Mouse (Mus musculus) neural tube, embryonic 12.5 days (tissue): ENCODE results near the gene Ylpm1. TPM values are rescaled to one million over a fixed set of nuclear protein-coding genes. Genes with fewer than 3 reads are reported as not detected.

Experiments
- ATAC-seq: fragments of 200-750 bp; cut with Nextera tagmentation; 2 replicates; pipeline ENCODE4 v1.8.0; 2017; ENCODE audit warnings: low read depth, mild to moderate bottlenecking, moderate TSS enrichment, moderate library complexity; ENCODE audit not compliant: low FRiP score
- H3K27ac ChIP-seq: fragments of 300-500 bp; sonication (generic); 2 replicates; pipeline ENCODE4 v1.5.1; 2016
- H3K27me3 ChIP-seq: fragments of 300-500 bp; sonication (generic); replicated peaks from 2 replicates; pipeline ENCODE4 v1.6.1; 2016; ENCODE audit warnings: mild to moderate bottlenecking
- H3K36me3 ChIP-seq: fragments of 300-500 bp; sonication (generic); 2 replicates; pipeline ENCODE4 v1.6.1; 2016; ENCODE audit warnings: mild to moderate bottlenecking
- H3K4me1 ChIP-seq: fragments of 300-500 bp; sonication (generic); 2 replicates; pipeline ENCODE4 v1.6.1; 2016
- H3K4me2 ChIP-seq: fragments of 300-500 bp; sonication (generic); replicated peaks from 2 replicates; pipeline ENCODE4 v1.6.1; 2016; ENCODE audit warnings: mild to moderate bottlenecking
- H3K4me3 ChIP-seq: fragments of 300-500 bp; sonication (generic); 2 replicates; pipeline ENCODE4 v1.5.1; 2016
- H3K9ac ChIP-seq: fragments of 300-500 bp; sonication (generic); 2 replicates; pipeline ENCODE4 v1.6.1; 2016; ENCODE audit warnings: mild to moderate bottlenecking
- H3K9me3 ChIP-seq: fragments of 300-500 bp; sonication (generic); 2 replicates; pipeline ENCODE4 v1.6.1; 2016; ENCODE audit warnings: mild to moderate bottlenecking
- WGBS: fragments of 180-500 bp; shearing (Covaris S2); methylation state at CpG from one replicate; pipeline ENCODE4 v1.1.7; 2016; 5-methylcytosine and 5-hydroxymethylcytosine counted together
- polyA plus RNA-seq: library from polyadenylated mRNA; unstranded; fragments of >200 nt; fragmentation: Nextera tagmentation; extraction: Ambion mirVana; gene quantifications from 2 replicates; pipeline ENCODE4 v1.2.1, GENCODE M21; 2016

The Ylpm1 gene
- polyA plus RNA-seq, result 36.8 and 40.1 TPM in 2 replicates

DNA sequence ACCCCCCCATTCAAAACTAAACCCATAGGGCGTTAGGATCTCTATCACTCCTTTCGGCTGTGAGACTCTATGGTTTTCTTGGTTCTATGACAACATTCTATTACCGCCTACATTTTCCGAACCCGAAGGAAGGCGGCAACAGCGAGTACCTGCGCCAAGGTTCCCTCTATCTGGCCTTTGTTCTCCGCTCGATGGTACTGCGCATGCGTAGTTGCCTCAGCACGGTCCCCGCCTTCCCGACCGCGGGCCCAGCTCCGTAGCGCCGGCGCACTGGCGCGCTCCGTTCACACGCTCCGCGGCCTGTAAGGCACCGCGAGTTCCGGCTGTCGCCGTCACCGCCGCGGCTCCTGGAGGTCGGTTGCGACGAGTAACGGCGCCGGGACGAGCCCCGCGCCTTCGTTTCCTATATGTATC is at the start of gene Ylpm1:
Gene Ylpm1 (plus strand): TSS at position 239 of the 414 bp plus-strand sequence.
- Histone ChIP-seq H3K4me2 (peak within 1 kb of the TSS; percentile 89), H3K27me3 (no peaks in the 10 kb centered on the region), H3K9me3 (no peaks in the 10 kb centered on the region), H3K36me3 (no peaks in the 10 kb centered on the region), H3K27ac (peak within 1 kb of the TSS; percentile 81), H3K4me1 (peaks cover 23% of the 10 kb centered on the region), H3K9ac (peak within 1 kb of the TSS; percentile 97), H3K4me3 (peak within 1 kb of the TSS; percentile 91)
- WGBS, result under 1% methylated on average over 45 of the region's 45 CpGs
- ATAC-seq, result peak; percentile 97

GRCm38 (mm10) chr12:84947894-84948583 is 48.1 kb upstream of the Ylpm1 start:
- no peak overlapping the region for H3K4me2 ChIP-seq
- no peaks in the 10 kb centered on the region for H3K4me1 ChIP-seq
- H3K36me3 ChIP-seq, result peaks cover 59% of the 10 kb centered on the region
- H3K9ac ChIP-seq, result no peak overlapping the region
- no peak overlapping the region for H3K27ac ChIP-seq
- no peak for ATAC-seq
- H3K9me3 ChIP-seq, result no peaks in the 10 kb centered on the region
- WGBS, result 81% methylated on average over 2 of the region's 2 CpGs
- no peak overlapping the region for H3K4me3 ChIP-seq
- H3K27me3 ChIP-seq, result no peaks in the 10 kb centered on the region

DNA sequence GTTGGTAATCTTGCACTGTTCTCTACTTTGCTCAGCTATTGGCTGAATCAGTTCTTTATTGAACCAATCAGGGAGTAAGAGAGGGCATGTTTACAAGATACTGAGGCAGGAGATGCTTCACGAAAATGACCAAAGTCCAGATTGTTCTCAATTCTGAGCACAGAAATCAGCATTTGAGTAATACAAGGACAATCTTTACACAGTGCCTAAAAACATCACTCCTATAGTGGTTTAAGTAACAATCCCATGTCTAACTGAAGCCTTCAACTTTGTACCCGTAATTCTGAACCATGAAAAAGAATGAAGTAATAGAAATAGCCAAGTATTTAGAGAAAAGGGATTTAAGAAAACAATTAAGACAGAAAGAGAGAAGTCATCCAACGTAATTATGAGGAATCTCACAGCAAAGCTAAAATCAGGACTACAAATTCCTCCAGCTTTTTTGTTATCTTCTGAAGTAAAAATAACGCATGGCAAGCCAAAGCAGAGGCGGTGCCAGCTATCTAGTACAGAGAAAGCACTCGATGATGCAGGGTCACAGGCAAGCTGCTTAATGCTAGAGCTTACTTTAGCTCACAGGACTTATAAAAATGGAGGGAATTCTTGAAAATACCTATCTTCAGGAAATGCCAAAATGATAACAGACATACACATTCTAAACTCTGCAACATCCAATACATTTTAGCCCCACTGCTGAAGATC is 47.4 kb upstream of the Ylpm1 start:
- no peak for ATAC-seq
- H3K27ac ChIP-seq, result no peak overlapping the region
- no peaks in the 10 kb centered on the region for H3K4me1 ChIP-seq
- H3K4me2 ChIP-seq, result no peak overlapping the region
- peaks cover 53% of the 10 kb centered on the region for H3K36me3 ChIP-seq
- WGBS, result 92% methylated on average over 6 of the region's 6 CpGs
- no peak overlapping the region for H3K9ac ChIP-seq
- H3K27me3 ChIP-seq, result no peaks in the 10 kb centered on the region
- H3K4me3 ChIP-seq, result no peak overlapping the region
- no peaks in the 10 kb centered on the region for H3K9me3 ChIP-seq

GRCm38 (mm10) chr12:84950763-84951162 is 45.4 kb upstream of the Ylpm1 start:
- peaks cover 37% of the 10 kb centered on the region for H3K36me3 ChIP-seq
- ATAC-seq, result no peak
- WGBS, result 95% methylated on average over 6 of the region's 6 CpGs

GRCm38 (mm10) chr12:84951531-84951930 is 44.6 kb upstream of the Ylpm1 start:
- WGBS, result 59% methylated on average over 8 of the region's 8 CpGs
- Histone ChIP-seq H3K4me2 (no peak overlapping the region), H3K9me3 (no peaks in the 10 kb centered on the region), H3K4me1 (no peaks in the 10 kb centered on the region), H3K27ac (no peak overlapping the region), H3K36me3 (peaks cover 39% of the 10 kb centered on the region), H3K27me3 (no peaks in the 10 kb centered on the region), H3K4me3 (no peak overlapping the region), H3K9ac (no peak overlapping the region)
- ATAC-seq, result no peak

More at GRCm38 (mm10) chr12:84950763-84951162, 45.4 kb upstream of the Ylpm1 start:
- no peaks in the 10 kb centered on the region for H3K27me3 ChIP-seq
- H3K9me3 ChIP-seq, result no peaks in the 10 kb centered on the region
- no peak overlapping the region for H3K9ac ChIP-seq
- H3K27ac ChIP-seq, result no peak overlapping the region
- H3K4me2 ChIP-seq, result no peak overlapping the region
- no peak overlapping the region for H3K4me3 ChIP-seq
- H3K4me1 ChIP-seq, result no peaks in the 10 kb centered on the region

- H3K4me1 ChIP-seq, result no peaks in the 10 kb centered on the region
- H3K4me2 ChIP-seq, result no peak overlapping the region
- H3K36me3 ChIP-seq, result peaks cover 32% of the 10 kb centered on the region
- H3K27me3 ChIP-seq, result no peaks in the 10 kb centered on the region
- no peak overlapping the region for H3K4me3 ChIP-seq
- H3K9ac ChIP-seq, result no peak overlapping the region
- H3K9me3 ChIP-seq, result no peaks in the 10 kb centered on the region
- 83% methylated on average over 1 of the region's 1 CpGs for WGBS
- ATAC-seq, result no peak
- no peak overlapping the region for H3K27ac ChIP-seq
These were observed 43.8 kb upstream of the Ylpm1 start for GRCm38 (mm10) chr12:84952351-84952750.

- H3K27me3 ChIP-seq, result no peaks in the 10 kb centered on the region
- H3K4me2 ChIP-seq, result no peak overlapping the region
- ATAC-seq, result no peak
- H3K4me1 ChIP-seq, result no peaks in the 10 kb centered on the region
- H3K27ac ChIP-seq, result no peak overlapping the region
- H3K9ac ChIP-seq, result no peak overlapping the region
- H3K36me3 ChIP-seq, result peaks cover 14% of the 10 kb centered on the region; the same call in 1 of the 2 replicates
- no peak overlapping the region for H3K4me3 ChIP-seq
- 97% methylated on average over 3 of the region's 3 CpGs for WGBS
- no peaks in the 10 kb centered on the region for H3K9me3 ChIP-seq
These were observed 39.8 kb upstream of the Ylpm1 start for GRCm38 (mm10) chr12:84956317-84956716.

GRCm38 (mm10) chr12:84958794-84959356 is 37.2 kb upstream of the Ylpm1 start:
- WGBS, result 93% methylated on average over 1 of the region's 1 CpGs
- Histone ChIP-seq H3K9me3 (no peaks in the 10 kb centered on the region), H3K4me2 (no peak overlapping the region), H3K36me3 (peaks cover 14% of the 10 kb centered on the region; the same call in 1 of the 2 replicates), H3K27me3 (no peaks in the 10 kb centered on the region), H3K27ac (no peak overlapping the region), H3K9ac (no peak overlapping the region), H3K4me3 (no peak overlapping the region), H3K4me1 (no peaks in the 10 kb centered on the region)
- ATAC-seq, result no peak

GRCm38 (mm10) chr12:84962606-84963005 is 33.5 kb upstream of the Ylpm1 start:
- peaks cover 8% of the 10 kb centered on the region; the same call in 1 of the 2 replicates for H3K36me3 ChIP-seq
- H3K9me3 ChIP-seq, result no peaks in the 10 kb centered on the region
- H3K9ac ChIP-seq, result no peak overlapping the region
- no peak for ATAC-seq
- no peak overlapping the region for H3K27ac ChIP-seq
- no peaks in the 10 kb centered on the region for H3K4me1 ChIP-seq
- no peak overlapping the region for H3K4me3 ChIP-seq
- no peak overlapping the region for H3K4me2 ChIP-seq
- 84% methylated on average over 7 of the region's 7 CpGs for WGBS
- H3K27me3 ChIP-seq, result no peaks in the 10 kb centered on the region

DNA sequence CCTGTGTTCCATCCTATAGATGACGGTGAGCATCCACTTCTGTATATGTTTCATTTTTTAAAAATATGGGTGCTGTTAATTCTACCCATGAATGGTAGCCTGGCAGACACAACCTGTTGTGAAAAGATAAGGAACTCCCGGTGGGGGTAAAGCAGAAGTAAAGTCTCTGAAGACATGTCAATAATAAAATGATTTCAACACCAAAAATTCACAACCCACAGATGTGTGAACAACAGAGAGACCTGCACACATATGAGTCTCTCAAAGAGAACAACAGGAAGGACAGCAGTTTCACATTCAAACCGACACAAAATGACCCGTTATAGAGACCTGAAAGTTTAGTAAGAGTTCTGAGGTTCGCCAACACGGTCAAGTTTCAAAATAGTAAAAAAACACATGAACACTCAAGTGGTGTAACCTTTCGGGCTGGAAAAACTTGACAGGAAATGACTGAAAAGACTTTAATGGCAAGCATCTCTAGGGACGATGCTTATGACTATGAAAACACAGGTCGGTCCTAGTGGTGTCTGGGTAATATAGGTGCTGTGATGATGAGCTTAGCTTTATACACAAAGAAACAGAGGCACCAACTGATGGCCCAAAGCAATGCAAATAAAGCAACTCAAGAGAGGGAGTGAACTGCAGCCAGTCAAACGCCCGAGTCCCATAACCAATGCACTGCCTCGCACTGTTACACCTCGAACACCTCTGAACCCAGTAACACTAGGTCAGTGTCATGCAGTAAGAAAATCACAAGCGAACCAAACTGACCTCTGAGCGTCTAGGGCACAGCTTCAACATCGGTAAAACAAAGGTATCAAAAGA is 27.1 kb upstream of the Ylpm1 start:
- H3K4me2 ChIP-seq, result peak overlapping the region; percentile 96
- WGBS, result 87% methylated on average over 16 of the region's 16 CpGs
- peak overlapping the region; percentile 84; the same call in 1 of the 2 replicates for H3K9ac ChIP-seq
- no peaks in the 10 kb centered on the region for H3K9me3 ChIP-seq
- ATAC-seq, result no peak
- peak overlapping the region; percentile 84; the same call in 1 of the 2 replicates for H3K4me3 ChIP-seq
- no peak overlapping the region for H3K27ac ChIP-seq
- H3K36me3 ChIP-seq, result peaks cover 11% of the 10 kb centered on the region; the same call in 1 of the 2 replicates
- no peaks in the 10 kb centered on the region for H3K27me3 ChIP-seq
- H3K4me1 ChIP-seq, result peaks cover 19% of the 10 kb centered on the region

GRCm38 (mm10) chr12:84969656-84970427 is 26.3 kb upstream of the Ylpm1 start:
- Histone ChIP-seq H3K9me3 (no peaks in the 10 kb centered on the region), H3K27me3 (no peaks in the 10 kb centered on the region), H3K4me2 (peak overlapping the region; percentile 96), H3K9ac (peak overlapping the region; percentile 84), H3K4me3 (peak overlapping the region; percentile 84), H3K4me1 (peaks cover 19% of the 10 kb centered on the region), H3K36me3 (peaks cover 16% of the 10 kb centered on the region; the same call in 1 of the 2 replicates), H3K27ac (no peak overlapping the region)
- ATAC-seq, result no peak
- 29% methylated on average over 15 of the region's 15 CpGs for WGBS
